Mouse (Mus musculus) heart, postnatal 0 days (tissue): Measurements from ENCODE around the gene Sema5a. TPM values are rescaled to one million over a fixed set of nuclear protein-coding genes. Genes with fewer than 3 reads are reported as not detected.

Experiments used
- ATAC-seq: fragments of 200-750 bp; cut with Nextera tagmentation; 2 replicates; pipeline ENCODE4 v1.8.0; 2017; ENCODE audit warnings: low read depth, moderate number of reproducible peaks, moderate library complexity; ENCODE audit not compliant: insufficient read depth
- DNase-seq: peaks from one replicate; pipeline ENCODE4 v3.0.0-alpha.2; 2016; ENCODE audit warnings: low spot score
- H3K27ac ChIP-seq: fragments of 300-500 bp; sonication (generic); 2 replicates; pipeline ENCODE4 v1.5.1; 2014; ENCODE audit warnings: low read depth, mild to moderate bottlenecking
- H3K27me3 ChIP-seq: fragments of 300-500 bp; sonication (generic); 2 replicates; pipeline ENCODE4 v1.6.1; 2014; ENCODE audit warnings: low read length, mixed read lengths; ENCODE audit not compliant: control insufficient read depth, insufficient read depth
- H3K36me3 ChIP-seq: fragments of 300-500 bp; sonication (generic); replicated peaks from 2 replicates; pipeline ENCODE4 v1.6.1; 2014; ENCODE audit warnings: low read length, mixed read lengths; ENCODE audit not compliant: control insufficient read depth, insufficient read depth
- H3K4me1 ChIP-seq: fragments of 300-500 bp; sonication (generic); 2 replicates; pipeline ENCODE4 v1.6.1; 2014; ENCODE audit warnings: antibody characterized with exemption; ENCODE audit not compliant: control insufficient read depth, insufficient read depth
- H3K4me2 ChIP-seq: fragments of 300-500 bp; sonication (generic); 2 replicates; pipeline ENCODE4 v1.6.1; 2014; ENCODE audit warnings: low read depth, mild to moderate bottlenecking, low read length, moderate library complexity
- H3K4me3 ChIP-seq: fragments of 300-500 bp; sonication (generic); 2 replicates; pipeline ENCODE4 v1.5.1; 2014; ENCODE audit warnings: low read depth, low read length
- H3K9ac ChIP-seq: fragments of 300-500 bp; sonication (generic); replicated peaks from 2 replicates; pipeline ENCODE4 v1.6.1; 2014; ENCODE audit warnings: low read depth, low read length, mixed read lengths
- H3K9me3 ChIP-seq: fragments of 300-500 bp; sonication (generic); replicated peaks from 2 replicates; pipeline ENCODE4 v1.6.1; 2016; ENCODE audit warnings: low read length; ENCODE audit not compliant: control insufficient read depth
- CTCF ChIP-seq: IDR thresholded peaks from 2 replicates; pipeline ENCODE4 v1.5.1; 2016; ENCODE audit warnings: antibody characterized with exemption, control low read depth, low read depth
- EP300 ChIP-seq: IDR thresholded peaks from 2 replicates; pipeline ENCODE4 v1.6.1; 2016; ENCODE audit warnings: antibody characterized with exemption, low read depth
- WGBS: fragments of 180-500 bp; shearing (Covaris S2); extraction: QIAGEN DNeasy Blood & Tissue Kit; methylation state at CpG from one replicate; pipeline ENCODE4 v1.1.7; 2014; 5-methylcytosine and 5-hydroxymethylcytosine counted together
- polyA plus RNA-seq: library from polyadenylated mRNA; unstranded; fragments of >200 nt; fragmentation: Nextera tagmentation; extraction: Ambion mirVana; gene quantifications from 2 replicates; pipeline ENCODE4 v1.2.1, GENCODE M21; 2015
- total RNA-seq: library from RNA; depleted of rRNA; stranded (reverse); fragments of >200 nt; gene quantifications from 2 replicates; pipeline ENCODE4 v1.2.3, GENCODE M21; 2014; ENCODE audit warnings: low replicate concordance

The Sema5a gene
- total and polyA plus RNA-seq, 2 experiments from 2014 or later, result 3.7 to 11.5 TPM

DNA sequence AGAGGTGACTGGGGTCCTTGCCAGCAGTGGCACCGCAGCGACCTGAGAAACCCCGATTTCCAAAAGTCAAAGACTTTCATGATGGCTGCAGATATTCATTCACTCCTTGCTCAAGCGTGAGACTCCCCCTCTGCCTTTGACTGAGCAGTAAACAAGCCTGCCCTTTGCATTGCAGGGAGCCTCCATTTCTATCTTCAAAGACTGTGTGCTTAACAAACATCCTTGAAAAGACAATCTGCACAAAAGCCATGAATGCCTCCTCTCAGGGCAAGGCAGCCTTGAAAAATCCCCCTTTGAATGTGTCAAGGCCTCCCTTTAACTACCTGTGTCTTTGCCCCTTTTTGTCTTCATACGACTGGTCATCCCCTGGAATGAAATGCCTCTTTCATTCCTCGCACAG is 51.9 kb downstream of the Sema5a start:
- no peaks in the 10 kb centered on the region for H3K4me1 ChIP-seq
- H3K9me3 ChIP-seq, result no peaks in the 10 kb centered on the region
- H3K4me2 ChIP-seq, result no peak overlapping the region
- H3K9ac ChIP-seq, result no peak overlapping the region
- H3K36me3 ChIP-seq, result no peaks in the 10 kb centered on the region
- no peaks in the 10 kb centered on the region for H3K27me3 ChIP-seq
- TF ChIP-seq CTCF (no peak), EP300 (no peak)
- 83% methylated on average over 6 of the region's 6 CpGs for WGBS
- no peak for ATAC-seq
- no peak overlapping the region for H3K27ac ChIP-seq
- no peak for DNase-seq
- no peak overlapping the region for H3K4me3 ChIP-seq

DNA sequence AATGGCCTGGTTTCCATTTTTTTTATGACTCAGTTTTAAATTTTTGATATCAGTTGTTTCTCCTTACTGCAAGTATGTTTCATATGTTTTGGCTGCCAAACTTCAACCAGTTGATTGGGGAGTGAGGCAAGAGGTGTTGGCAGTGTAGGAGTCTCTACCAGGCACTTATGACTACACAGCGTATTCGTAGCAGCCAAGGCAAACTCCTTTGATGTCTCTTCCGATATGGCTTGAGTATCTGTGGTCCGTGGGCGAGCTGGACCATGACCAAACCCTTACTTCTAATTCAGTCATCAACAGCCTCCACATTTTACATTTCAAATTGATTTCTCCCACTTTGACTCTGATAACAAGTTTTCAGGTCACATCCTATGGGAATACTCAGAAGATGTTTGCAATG is 52.7 kb downstream of the Sema5a start:
- no peak for ATAC-seq
- Histone ChIP-seq H3K4me3 (no peak overlapping the region), H3K9ac (no peak overlapping the region), H3K4me1 (no peaks in the 10 kb centered on the region), H3K4me2 (no peak overlapping the region), H3K27me3 (no peaks in the 10 kb centered on the region), H3K36me3 (no peaks in the 10 kb centered on the region), H3K9me3 (no peaks in the 10 kb centered on the region), H3K27ac (no peak overlapping the region)
- no peak for DNase-seq
- TF ChIP-seq CTCF (no peak), EP300 (no peak)
- WGBS, result 62% methylated on average over 5 of the region's 5 CpGs

DNA sequence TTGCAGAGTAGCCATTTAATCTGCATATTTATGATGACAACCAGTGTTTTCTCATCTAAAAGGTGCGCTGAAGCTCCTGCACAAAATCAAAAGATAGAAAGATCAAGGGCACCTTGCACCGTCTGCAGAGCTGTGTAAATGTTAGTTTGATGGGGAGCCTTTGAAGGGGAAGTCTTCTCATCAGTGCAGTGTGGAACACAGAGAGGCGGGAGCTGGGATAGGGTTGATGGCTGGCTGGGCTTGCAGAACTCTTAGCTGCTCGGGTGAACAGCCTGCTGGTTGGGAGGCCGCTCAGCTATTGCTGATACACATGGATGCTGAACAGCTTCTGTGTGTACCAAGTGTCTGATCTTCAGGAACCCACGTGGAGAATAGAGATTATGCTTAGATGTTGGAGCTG is 53.9 kb downstream of the Sema5a start:
- Histone ChIP-seq H3K36me3 (no peaks in the 10 kb centered on the region), H3K4me1 (no peaks in the 10 kb centered on the region), H3K27me3 (no peaks in the 10 kb centered on the region), H3K9me3 (no peaks in the 10 kb centered on the region), H3K4me3 (no peak overlapping the region), H3K27ac (no peak overlapping the region), H3K4me2 (no peak overlapping the region), H3K9ac (no peak overlapping the region)
- TF ChIP-seq CTCF (no peak), EP300 (no peak)
- WGBS, result 61% methylated on average over 6 of the region's 6 CpGs
- DNase-seq (no peak), ATAC-seq (no peak)

DNA sequence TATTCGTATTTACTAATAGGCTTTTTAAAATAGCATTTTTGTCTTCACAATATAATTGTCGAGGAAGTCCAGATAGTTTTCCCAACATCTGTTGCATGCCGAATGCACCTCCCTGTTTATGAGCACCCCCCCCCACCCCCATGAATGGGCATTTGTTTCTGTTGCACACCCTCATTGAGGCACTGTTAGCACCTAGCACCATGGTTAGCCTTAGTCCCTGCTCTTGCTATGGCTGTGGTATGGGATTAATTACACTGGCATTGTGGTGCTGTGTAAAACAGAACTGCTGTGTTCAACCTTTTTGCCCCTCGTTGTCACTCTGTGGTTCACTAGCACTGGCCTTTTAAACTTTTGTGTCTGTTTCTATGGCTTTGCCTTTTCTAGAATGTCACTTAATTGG is 56.4 kb downstream of the Sema5a start:
- ATAC-seq (no peak), DNase-seq (no peak)
- no peak overlapping the region for H3K27ac ChIP-seq
- H3K36me3 ChIP-seq, result no peaks in the 10 kb centered on the region
- no peak overlapping the region for H3K9ac ChIP-seq
- H3K4me3 ChIP-seq, result no peak overlapping the region
- H3K4me1 ChIP-seq, result no peaks in the 10 kb centered on the region
- no peak overlapping the region for H3K4me2 ChIP-seq
- no peak for TF ChIP-seq CTCF
- TF ChIP-seq EP300, result no peak
- H3K9me3 ChIP-seq, result no peaks in the 10 kb centered on the region
- WGBS, result 83% methylated on average over 4 of the region's 4 CpGs
- no peaks in the 10 kb centered on the region for H3K27me3 ChIP-seq

DNA sequence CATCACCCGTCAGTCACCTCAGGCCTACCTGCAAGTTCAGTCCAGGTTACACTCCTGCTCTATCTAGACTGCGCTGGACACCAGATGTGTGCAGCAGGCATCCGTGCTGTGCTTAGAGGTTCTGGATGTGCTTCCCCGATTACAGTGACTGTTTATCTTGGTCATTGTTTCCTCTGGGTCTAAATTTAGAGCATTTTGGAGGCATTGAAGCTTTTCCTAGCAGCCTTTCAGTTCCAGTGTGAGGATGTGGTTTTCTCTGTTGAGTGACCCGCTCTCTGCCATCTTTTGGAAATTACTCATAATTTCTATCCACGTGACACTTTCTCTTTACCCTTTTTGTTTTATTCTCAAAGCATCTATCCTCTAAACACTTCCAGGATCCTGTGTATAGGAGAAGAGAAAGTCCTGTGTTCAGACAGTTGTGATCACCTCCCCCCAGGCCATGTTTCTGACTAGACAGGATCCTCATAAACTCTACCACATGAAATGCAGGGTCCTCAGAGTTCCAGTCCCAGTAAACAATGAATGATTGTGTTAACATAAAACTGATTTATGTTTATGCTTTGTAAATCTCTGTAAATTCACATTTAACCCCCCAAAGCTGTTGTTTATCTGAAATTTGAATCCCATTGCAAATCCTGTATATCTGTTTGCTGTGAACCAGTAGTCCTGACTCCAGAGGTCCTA is 62.1 kb downstream of the Sema5a start:
- WGBS, result 24% methylated on average over 6 of the region's 6 CpGs
- ATAC-seq (no peak), DNase-seq (peak; percentile 29)
- Histone ChIP-seq H3K36me3 (no peaks in the 10 kb centered on the region), H3K4me1 (peaks cover 8% of the 10 kb centered on the region), H3K4me3 (no peak overlapping the region), H3K27me3 (no peaks in the 10 kb centered on the region), H3K27ac (no peak overlapping the region), H3K4me2 (no peak overlapping the region), H3K9ac (no peak overlapping the region), H3K9me3 (no peaks in the 10 kb centered on the region)
- TF ChIP-seq EP300 (no peak), CTCF (no peak)

DNA sequence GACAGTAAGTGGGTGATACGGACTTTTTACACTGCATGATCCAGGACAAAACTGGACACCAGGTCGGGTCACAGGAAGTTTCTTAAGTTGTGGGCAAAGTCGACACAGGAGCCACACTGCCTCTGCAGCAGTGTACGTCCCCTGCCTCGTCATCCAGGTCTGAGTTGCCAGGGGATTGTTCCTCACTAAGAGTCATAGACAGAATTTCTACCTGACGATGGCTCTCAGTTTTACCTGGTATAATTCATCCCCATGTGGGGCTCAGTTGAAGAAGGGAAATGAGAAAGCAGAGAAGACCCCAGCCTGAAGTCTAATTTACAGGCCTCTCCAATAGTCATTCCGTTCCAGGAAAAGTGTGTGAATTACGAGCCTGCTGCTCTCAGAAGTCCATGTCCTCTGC is 66.2 kb downstream of the Sema5a start:
- no peak overlapping the region for H3K9ac ChIP-seq
- no peak overlapping the region for H3K4me2 ChIP-seq
- H3K9me3 ChIP-seq, result no peaks in the 10 kb centered on the region
- H3K4me1 ChIP-seq, result peaks cover 20% of the 10 kb centered on the region
- no peaks in the 10 kb centered on the region for H3K27me3 ChIP-seq
- no peak overlapping the region for H3K4me3 ChIP-seq
- no peak overlapping the region for H3K27ac ChIP-seq
- DNase-seq, result no peak
- WGBS, result 79% methylated on average over 8 of the region's 8 CpGs
- TF ChIP-seq CTCF, result no peak
- TF ChIP-seq EP300, result no peak
- ATAC-seq, result no peak
- no peaks in the 10 kb centered on the region for H3K36me3 ChIP-seq
